Mouse (Mus musculus) adrenal gland, adult 18-20 months (tissue): Measurements from ENCODE around the gene Eps8. TPM values are rescaled to one million over a fixed set of nuclear protein-coding genes. Genes with fewer than 3 reads are reported as not detected.

ENCODE experiments used
- DNase-seq, 2 experiments: peaks; one replicate each; pipeline ENCODE4 v3.0.0; 2021 to 2022; ENCODE audit warnings: low spot score in 2 of 2
- total RNA-seq, 2 experiments: library from RNA; stranded (reverse); gene quantifications; 1 replicate in 1 of 2; 2 replicates in 1 of 2; pipeline ENCODE4 v1.2.3; 2021

The Eps8 gene
- total RNA-seq, 2 experiments from 2014 or later = 19.5 to 20.9 TPM

GRCm38 (mm10) chr6:137525769-137526168 is 128.9 kb downstream of the Eps8 start:
- no peak for DNase-seq

GRCm38 (mm10) chr6:137520343-137520704 is 134.4 kb downstream of the Eps8 start:
- no peak for DNase-seq

GRCm38 (mm10) chr6:137519529-137520342 is 134.9 kb downstream of the Eps8 start:
- DNase-seq = no peak

GRCm38 (mm10) chr6:137514872-137515271 is 139.8 kb downstream of the Eps8 start:
- DNase-seq = no peak

GRCm38 (mm10) chr6:137512753-137513152 is 141.9 kb downstream of the Eps8 start:
- no peak for DNase-seq

GRCm38 (mm10) chr6:137509341-137510045 is 145.2 kb downstream of the Eps8 start:
- peak in 1 of 2 experiments; percentile 15 for DNase-seq

- DNase-seq = no peak
Measured at GRCm38 (mm10) chr6:137508936-137509335, 145.7 kb downstream of the Eps8 start.

GRCm38 (mm10) chr6:137506563-137506962 is 148.1 kb downstream of the Eps8 start:
- DNase-seq = no peak

GRCm38 (mm10) chr6:137505555-137506227 is 149.0 kb downstream of the Eps8 start:
- DNase-seq = no peak

GRCm38 (mm10) chr6:137504052-137504451 is 150.6 kb downstream of the Eps8 start:
- DNase-seq = no peak

- DNase-seq = no peak
Measured at GRCm38 (mm10) chr6:137503462-137503861, 151.2 kb downstream of the Eps8 start.

- no peak for DNase-seq
Measured at GRCm38 (mm10) chr6:137503009-137503408, 151.7 kb downstream of the Eps8 start.

- DNase-seq = no peak
Measured at GRCm38 (mm10) chr6:137498781-137499180, 155.9 kb downstream of the Eps8 start.

GRCm38 (mm10) chr6:137497208-137497835 is 157.4 kb downstream of the Eps8 start:
- no peak for DNase-seq

- DNase-seq = no peak
Measured at GRCm38 (mm10) chr6:137496562-137496961, 158.1 kb downstream of the Eps8 start.

GRCm38 (mm10) chr6:137495233-137495632 is 159.4 kb downstream of the Eps8 start:
- no peak for DNase-seq

- DNase-seq = no peak
Measured at GRCm38 (mm10) chr6:137494801-137495200, 159.9 kb downstream of the Eps8 start.

GRCm38 (mm10) chr6:137494136-137494475 is 160.6 kb downstream of the Eps8 start:
- no peak for DNase-seq

- DNase-seq = no peak
Measured at GRCm38 (mm10) chr6:137493211-137494135, 161.2 kb downstream of the Eps8 start.

GRCm38 (mm10) chr6:137492582-137492981 is 162.1 kb downstream of the Eps8 start:
- DNase-seq = no peak
